Mouse (Mus musculus) heart, postnatal 0 days (tissue): Measurements from ENCODE around the gene Smim6.

ENCODE experiments used
- CTCF ChIP-seq: IDR thresholded peaks from 2 replicates; pipeline ENCODE4 v1.5.1; 2016; ENCODE audit warnings: antibody characterized with exemption, control low read depth, low read depth
- EP300 ChIP-seq: IDR thresholded peaks from 2 replicates; pipeline ENCODE4 v1.6.1; 2016; ENCODE audit warnings: antibody characterized with exemption, low read depth

GRCm38 (mm10) chr11:115933108-115933746 lies 21.4 kb downstream of the Smim6 start, which contains the start of the genes Sap30bp and Recql5:
- TF ChIP-seq CTCF (no peak), EP300 (no peak)
